Mouse (Mus musculus) gastrocnemius, postnatal 4 days (tissue): ENCODE data around the gene Hspg2. TPM values are rescaled to one million over a fixed set of nuclear protein-coding genes. Genes with fewer than 3 reads are reported as not detected.

Experiments used
- DNase-seq, 2 experiments: peaks; one replicate each; pipeline ENCODE4 v3.0.0; 2021 to 2022; ENCODE audit warnings: low spot score in 2 of 2, mixed read lengths in 2 of 2
- total RNA-seq, 2 experiments: library from RNA; stranded (reverse); gene quantifications; 2 replicates each; pipeline ENCODE4 v1.2.3; 2021

The Hspg2 gene
- total RNA-seq, 2 experiments from 2014 or later: 336 to 381 TPM

- peak in 1 of 2 experiments; percentile 17 for DNase-seq
These were observed 11.2 kb downstream of the Hspg2 start for GRCm38 (mm10) chr4:137479757-137480156.

- no peak for DNase-seq
These were observed 11.8 kb downstream of the Hspg2 start for GRCm38 (mm10) chr4:137480191-137480992.

DNA sequence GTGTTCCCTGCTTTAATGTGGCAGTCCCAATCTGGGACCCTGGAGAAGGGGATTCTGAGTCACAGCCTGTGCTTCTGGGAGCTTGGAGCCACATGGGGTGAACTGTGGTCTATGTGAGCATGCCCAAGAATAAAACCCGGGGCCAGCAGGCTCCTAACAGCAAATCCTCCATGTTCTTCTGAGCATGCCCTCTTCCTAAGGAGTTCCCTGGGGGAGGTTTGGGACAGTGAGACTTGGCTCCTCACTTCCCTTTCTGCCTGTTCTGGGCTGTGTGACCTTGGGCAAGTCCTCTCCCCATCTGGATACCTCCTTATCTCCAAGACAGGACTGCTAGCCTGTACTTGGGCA is 12.4 kb downstream of the Hspg2 start:
- DNase-seq: no peak

- no peak for DNase-seq
These were observed 12.9 kb downstream of the Hspg2 start for GRCm38 (mm10) chr4:137481381-137482030.

GRCm38 (mm10) chr4:137483871-137484270 is 15.3 kb downstream of the Hspg2 start:
- peak in 1 of 2 experiments; percentile 22 for DNase-seq

GRCm38 (mm10) chr4:137484586-137484985 is 16.0 kb downstream of the Hspg2 start:
- DNase-seq: peak in 1 of 2 experiments; percentile 68

DNA sequence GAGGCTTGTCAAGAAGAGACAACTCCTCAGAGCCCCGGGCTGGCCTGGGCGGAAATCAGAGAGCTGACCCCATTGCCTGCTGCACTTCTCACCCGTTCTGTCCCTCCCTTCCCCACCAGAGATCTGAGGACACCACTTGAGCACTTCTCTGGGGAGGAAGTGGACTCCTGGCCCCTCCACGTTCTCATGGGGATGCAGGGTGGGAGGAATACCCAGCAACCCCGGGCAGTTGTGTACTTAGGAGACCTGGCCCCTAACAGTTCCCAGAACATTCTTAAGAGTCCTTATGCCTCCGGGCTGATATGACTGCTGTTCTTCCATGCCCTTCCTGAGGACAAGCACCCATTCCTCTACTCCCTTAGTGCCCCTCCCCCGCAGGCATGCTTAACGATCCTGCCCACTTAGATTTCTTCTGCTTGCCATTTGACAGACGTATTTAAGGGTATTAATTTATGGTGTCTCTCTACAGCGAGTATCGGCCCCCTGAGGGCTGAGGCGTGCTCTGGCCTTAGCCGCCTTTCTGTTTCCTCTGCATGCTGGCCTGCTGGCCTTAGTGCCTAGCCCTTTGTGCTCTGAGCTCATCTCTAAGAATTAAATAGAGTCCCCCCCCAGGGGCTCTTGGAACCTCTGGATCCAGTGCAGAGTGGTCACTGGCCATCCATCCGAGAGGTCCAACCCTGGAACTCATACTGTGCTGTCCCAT is 16.8 kb downstream of the Hspg2 start:
- DNase-seq: no peak

GRCm38 (mm10) chr4:137486081-137487014 is 17.8 kb downstream of the Hspg2 start:
- peak in 1 of 2 experiments; percentile 37 for DNase-seq

DNA sequence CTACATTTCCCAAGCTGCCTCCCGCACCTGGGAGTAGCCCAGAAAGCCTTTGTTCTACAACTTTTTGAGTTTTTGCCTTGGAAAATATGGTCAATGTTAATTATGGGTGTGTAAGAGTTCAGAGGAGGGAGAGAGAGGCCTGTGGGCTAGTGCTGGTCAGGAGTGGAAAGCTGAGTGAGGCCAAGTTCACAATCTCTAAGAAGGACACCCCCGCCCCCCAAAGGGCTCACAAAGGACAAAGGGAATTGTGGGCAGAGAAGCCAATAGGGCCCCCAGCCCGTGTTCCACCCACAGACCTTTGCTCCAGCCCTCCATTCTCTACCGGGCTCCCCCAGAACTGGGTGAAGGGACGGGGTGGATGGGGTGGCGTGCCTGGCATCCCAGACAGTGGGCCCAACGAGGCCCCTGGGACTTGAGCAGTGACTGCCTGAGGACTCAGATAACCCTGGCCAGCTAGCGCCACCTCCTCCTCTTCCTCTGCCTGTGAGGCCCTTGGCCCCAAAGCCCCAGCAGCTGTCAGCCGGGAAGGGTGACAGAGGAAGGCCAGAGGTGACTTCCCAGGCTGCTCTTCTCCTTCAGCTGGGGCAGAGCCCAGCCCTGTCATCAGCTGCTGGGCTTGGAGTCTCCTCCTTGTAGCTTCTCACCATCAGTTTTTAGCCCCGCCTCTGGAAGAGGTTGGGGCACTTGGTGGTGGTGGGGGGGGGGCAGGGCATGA is 18.9 kb downstream of the Hspg2 start:
- peak in 1 of 2 experiments; percentile 70 for DNase-seq

DNA sequence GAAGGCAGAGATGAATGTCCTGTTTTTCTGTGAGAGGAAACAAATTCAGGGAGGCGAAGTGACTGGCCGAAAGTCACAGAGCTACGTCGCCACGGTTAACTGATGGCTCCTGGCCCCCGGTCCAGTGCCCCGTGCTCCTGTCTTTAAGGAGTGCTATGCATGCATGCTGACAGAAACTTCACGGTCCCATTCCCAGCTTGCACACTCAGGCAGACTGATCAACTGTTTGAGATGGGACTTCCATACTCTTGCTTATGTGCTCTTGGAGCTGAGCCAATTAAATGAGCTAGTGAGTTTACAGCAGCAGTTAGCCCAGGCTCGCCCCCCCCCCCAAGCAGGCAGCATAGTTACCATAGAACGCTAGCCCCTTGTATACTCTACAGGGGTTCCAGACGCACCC is 19.5 kb downstream of the Hspg2 start:
- DNase-seq: peak in 1 of 2 experiments; percentile 30

- peak in 1 of 2 experiments; percentile 64 for DNase-seq
These were observed 20.2 kb downstream of the Hspg2 start for GRCm38 (mm10) chr4:137488571-137489303.

- DNase-seq: no peak
These were observed 21.4 kb downstream of the Hspg2 start for GRCm38 (mm10) chr4:137489996-137490395.

DNA sequence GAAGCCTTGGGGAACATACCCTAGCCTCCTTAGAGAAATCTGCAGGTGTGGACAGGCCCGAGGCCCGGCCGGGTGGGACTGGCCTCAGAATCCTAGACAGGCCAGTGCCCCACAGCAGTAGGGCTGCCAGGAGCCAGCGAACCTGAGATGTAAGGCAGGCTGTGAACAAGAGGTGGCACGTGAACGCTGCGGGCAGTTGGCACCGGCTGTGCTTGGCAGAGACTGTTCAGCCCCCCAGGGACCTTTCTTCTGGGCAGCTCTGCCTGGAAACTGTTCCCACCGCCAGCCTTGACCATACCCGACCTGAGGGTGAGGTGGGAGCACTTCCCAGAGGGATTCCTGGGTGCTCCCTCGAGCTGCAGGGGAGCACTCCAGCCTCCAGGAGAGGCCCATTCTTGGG is 24.0 kb downstream of the Hspg2 start:
- DNase-seq: peak in 1 of 2 experiments; percentile 27

DNA sequence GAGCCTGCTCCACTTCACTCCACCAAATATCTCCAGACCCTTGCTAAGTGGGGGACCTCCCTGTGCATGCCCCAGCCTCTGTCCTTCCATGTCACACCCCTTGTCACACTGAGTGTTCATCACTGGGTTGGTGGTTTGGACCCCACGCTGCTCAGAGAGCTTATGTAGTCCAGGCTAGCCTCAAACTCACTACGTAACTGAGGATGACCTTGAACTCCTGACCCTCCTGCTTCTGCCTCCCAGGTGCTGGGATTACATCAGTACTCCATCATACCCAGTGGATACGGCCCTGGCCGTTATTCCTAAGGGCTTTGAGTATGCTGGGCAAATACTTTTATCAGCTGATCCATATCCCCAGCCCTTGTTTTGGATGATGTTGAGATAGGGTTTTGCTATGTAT is 24.6 kb downstream of the Hspg2 start:
- no peak for DNase-seq

GRCm38 (mm10) chr4:137494751-137495500 is 26.4 kb downstream of the Hspg2 start:
- peak; percentile 57 to 77 for DNase-seq

- DNase-seq: no peak
These were observed 27.0 kb downstream of the Hspg2 start for GRCm38 (mm10) chr4:137495501-137496100.

- no peak for DNase-seq
These were observed 28.8 kb downstream of the Hspg2 start for GRCm38 (mm10) chr4:137497367-137497766.
